Mouse (Mus musculus) spleen, adult 2 months (tissue): ENCODE measurements around the gene Zfp638.
"Not testable (repeated sequence)": the region's sequence is repeated elsewhere in the genome, so short reads cannot be mapped to it uniquely, and the experiment has no call there.

Source experiments
- CTCF ChIP-seq: fragments of 200-500 bp; IDR thresholded peaks from 2 replicates; pipeline ENCODE4 v1.5.1; 2011; ENCODE audit warnings: mild to moderate bottlenecking, inconsistent platforms; ENCODE audit not compliant: insufficient read depth, insufficient read length, insufficient replicate concordance; ENCODE audit errors: extremely low read depth
- POLR2A ChIP-seq: fragments of 200-500 bp; IDR thresholded peaks from 2 replicates; pipeline ENCODE4 v1.6.1; 2011; ENCODE audit warnings: low read depth, low read length, inconsistent platforms

- TF ChIP-seq CTCF, POLR2A: not testable (repeated sequence)
These were observed 165.6 kb downstream of the Zfp638 start for GRCm38 (mm10) chr6:84032516-84032915.
